Mouse (Mus musculus) erythroblast, embryonic 14.5 days (primary cell): ENCODE data around the gene Gm5447.

Source experiments
- GATA1 ChIP-seq: IDR thresholded peaks from 2 replicates; pipeline ENCODE4 v1.6.1; 2012; ENCODE audit warnings: low read length, inconsistent platforms, mixed read lengths
- TAL1 ChIP-seq: IDR thresholded peaks from 3 replicates; pipeline ENCODE4 v1.6.1; 2012; ENCODE audit warnings: low read length, inconsistent platforms, mixed read lengths

DNA sequence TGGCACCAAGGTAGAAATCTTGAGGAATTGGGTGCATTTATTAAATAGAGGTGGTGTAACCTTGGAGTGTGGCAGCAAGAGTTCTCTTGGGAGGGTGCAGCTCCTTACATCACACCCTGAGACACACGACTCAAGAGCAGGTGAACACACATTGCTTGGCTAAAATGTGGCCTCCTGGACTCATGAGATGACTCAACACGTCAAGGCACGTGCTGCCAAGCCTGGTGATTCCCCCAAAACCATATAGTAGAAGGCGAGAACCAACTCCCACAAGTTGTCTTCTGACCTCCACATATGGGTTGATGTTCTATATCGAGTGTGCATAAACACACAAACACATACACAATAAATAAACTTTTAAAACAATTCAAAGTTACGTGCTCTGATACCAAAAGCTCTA, 25.8 kb downstream of the Gm5447 start:
- TF ChIP-seq TAL1: no peak
- TF ChIP-seq GATA1: no peak
